Mouse (Mus musculus): ENCODE data around the gene Prkca. TPM values are rescaled to one million over a fixed set of nuclear protein-coding genes. Genes with fewer than 3 reads are reported as not detected.

Gene Prkca
- polyA plus RNA-seq, 1 experiment from 2014 or later = 7.4 TPM

- Histone ChIP-seq H3K36me3 (ENCODE audit: control insufficient read depth, insufficient read depth, low read length) (no peaks in the 10 kb centered on the region), H3K27ac (ENCODE audit: low read depth, low read length) (no peak overlapping the region), H3K9ac (ENCODE audit: low read depth, low read length) (no peak overlapping the region), H3K27me3 (replicated peaks; ENCODE audit: control insufficient read depth, insufficient read depth, low read length) (no peaks in the 10 kb centered on the region), H3K4me3 (ENCODE audit: low read length) (no peak overlapping the region), H3K4me2 (ENCODE audit: low read length) (no peak overlapping the region), H3K9me3 (ENCODE audit: control insufficient read depth, low read length) (no peaks in the 10 kb centered on the region), H3K4me1 (ENCODE audit: control insufficient read depth, insufficient read depth, low read depth, low read length) (peaks cover 15% of the 10 kb centered on the region)
- WGBS = 61% methylated on average over 4 of the region's 4 CpGs
- ATAC-seq = no peak
Measured at GRCm38 (mm10) chr11:108152591-108152990, 191.1 kb downstream of the Prkca start.

DNA sequence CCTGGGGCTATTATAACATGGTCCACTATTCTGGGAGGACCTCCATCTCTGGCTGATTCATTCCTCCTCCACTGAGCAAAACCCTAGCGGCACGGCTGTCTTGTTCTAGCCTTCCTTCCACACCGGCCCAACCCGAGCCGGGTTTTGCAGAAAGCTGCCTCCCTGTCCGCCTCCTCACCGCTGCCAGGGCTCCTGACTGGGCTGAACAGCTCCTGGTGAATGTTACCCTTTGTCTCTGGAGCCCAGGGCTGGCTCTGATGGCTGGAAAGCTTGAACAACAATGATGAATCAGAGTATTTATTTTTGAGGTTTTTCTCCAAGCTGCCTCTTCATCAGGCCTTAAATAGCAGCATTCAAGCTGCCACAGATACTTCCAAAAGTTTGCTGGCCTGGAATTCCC is 193.3 kb downstream of the Prkca start:
- Histone ChIP-seq H3K27ac (ENCODE audit: low read depth, low read length) (no peak overlapping the region; the same call in 1 of the 2 replicates), H3K9ac (ENCODE audit: low read depth, low read length) (no peak overlapping the region), H3K4me2 (ENCODE audit: low read length) (no peak overlapping the region), H3K9me3 (ENCODE audit: control insufficient read depth, low read length) (no peaks in the 10 kb centered on the region), H3K4me1 (ENCODE audit: control insufficient read depth, insufficient read depth, low read depth, low read length) (peaks cover 23% of the 10 kb centered on the region), H3K27me3 (replicated peaks; ENCODE audit: control insufficient read depth, insufficient read depth, low read length) (no peaks in the 10 kb centered on the region), H3K36me3 (ENCODE audit: control insufficient read depth, insufficient read depth, low read length) (no peaks in the 10 kb centered on the region), H3K4me3 (ENCODE audit: low read length) (no peak overlapping the region)
- peak; percentile 78 for ATAC-seq
- 35% methylated on average over 7 of the region's 7 CpGs for WGBS

GRCm38 (mm10) chr11:108149187-108149586 is 194.5 kb downstream of the Prkca start:
- WGBS = 58% methylated on average over 9 of the region's 9 CpGs
- ATAC-seq = no peak
- no peaks in the 10 kb centered on the region for H3K27me3 ChIP-seq (replicated peaks; ENCODE audit: control insufficient read depth, insufficient read depth, low read length)
- H3K4me1 ChIP-seq (ENCODE audit: control insufficient read depth, insufficient read depth, low read depth, low read length) = peaks cover 23% of the 10 kb centered on the region
- H3K9me3 ChIP-seq (ENCODE audit: control insufficient read depth, low read length) = no peaks in the 10 kb centered on the region
- H3K9ac ChIP-seq (ENCODE audit: low read depth, low read length) = no peak overlapping the region
- no peak overlapping the region for H3K4me3 ChIP-seq (ENCODE audit: low read length)
- H3K27ac ChIP-seq (ENCODE audit: low read depth, low read length) = peak overlapping the region; percentile 37; the same call in 1 of the 2 replicates
- H3K4me2 ChIP-seq (ENCODE audit: low read length) = no peak overlapping the region
- no peaks in the 10 kb centered on the region for H3K36me3 ChIP-seq (ENCODE audit: control insufficient read depth, insufficient read depth, low read length)

DNA sequence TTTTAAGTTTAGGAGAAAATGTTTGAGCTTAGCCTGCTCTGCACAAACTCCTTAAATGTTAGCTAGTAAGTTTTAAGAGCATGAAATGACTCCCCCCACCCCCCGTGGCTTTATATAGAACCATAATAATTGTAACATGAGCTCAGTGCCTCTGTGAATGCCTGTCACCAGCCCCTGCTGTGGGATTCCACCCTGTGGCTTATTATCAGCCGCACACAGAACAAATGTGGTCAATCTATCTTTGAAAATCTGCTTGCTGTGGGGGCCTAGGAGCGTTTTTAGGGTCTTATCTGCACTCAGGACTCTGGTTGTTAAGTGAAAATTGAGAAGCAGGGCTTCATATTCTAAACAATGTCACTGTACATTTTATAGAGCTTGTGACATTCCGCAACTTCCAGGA is 195.2 kb downstream of the Prkca start:
- Histone ChIP-seq H3K4me3 (ENCODE audit: low read length) (no peak overlapping the region), H3K4me2 (ENCODE audit: low read length) (no peak overlapping the region), H3K9me3 (ENCODE audit: control insufficient read depth, low read length) (no peaks in the 10 kb centered on the region), H3K27ac (ENCODE audit: low read depth, low read length) (peak overlapping the region; percentile 37; the same call in 1 of the 2 replicates), H3K27me3 (replicated peaks; ENCODE audit: control insufficient read depth, insufficient read depth, low read length) (no peaks in the 10 kb centered on the region), H3K4me1 (ENCODE audit: control insufficient read depth, insufficient read depth, low read depth, low read length) (peaks cover 23% of the 10 kb centered on the region), H3K9ac (ENCODE audit: low read depth, low read length) (no peak overlapping the region), H3K36me3 (ENCODE audit: control insufficient read depth, insufficient read depth, low read length) (no peaks in the 10 kb centered on the region)
- 28% methylated on average over 4 of the region's 4 CpGs for WGBS
- ATAC-seq = no peak

- Histone ChIP-seq H3K4me2 (ENCODE audit: low read length) (no peak overlapping the region), H3K27ac (ENCODE audit: low read depth, low read length) (peak overlapping the region; percentile 68), H3K4me1 (ENCODE audit: control insufficient read depth, insufficient read depth, low read depth, low read length) (peaks cover 21% of the 10 kb centered on the region), H3K36me3 (ENCODE audit: control insufficient read depth, insufficient read depth, low read length) (no peaks in the 10 kb centered on the region), H3K9ac (ENCODE audit: low read depth, low read length) (peak overlapping the region; percentile 14), H3K4me3 (ENCODE audit: low read length) (no peak overlapping the region), H3K27me3 (replicated peaks; ENCODE audit: control insufficient read depth, insufficient read depth, low read length) (no peaks in the 10 kb centered on the region), H3K9me3 (ENCODE audit: control insufficient read depth, low read length) (no peaks in the 10 kb centered on the region)
- ATAC-seq = no peak
- 49% methylated on average over 13 of the region's 13 CpGs for WGBS
Measured at GRCm38 (mm10) chr11:108145752-108146496, 197.8 kb downstream of the Prkca start.

- no peak for ATAC-seq
Measured at GRCm38 (mm10) chr11:108145128-108145527, 198.6 kb downstream of the Prkca start.

DNA sequence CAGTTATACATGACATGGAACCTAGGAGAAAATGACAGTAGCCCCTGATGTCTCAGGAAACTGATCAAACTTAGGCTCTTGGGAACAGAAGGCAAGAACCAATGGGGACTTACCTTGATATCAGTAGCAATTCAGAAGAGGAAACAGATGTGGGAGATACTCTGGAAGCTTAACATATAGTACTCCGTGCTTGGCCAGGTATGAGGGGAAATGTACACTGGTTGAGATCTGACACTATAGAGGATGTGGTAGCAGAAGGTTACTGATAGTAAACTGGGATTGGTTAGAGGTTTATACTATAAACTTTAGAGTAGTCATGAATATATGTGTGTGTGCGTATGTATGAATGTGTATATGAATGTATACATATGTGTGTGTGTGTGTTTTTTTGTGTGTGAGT is 200.0 kb downstream of the Prkca start:
- 95% methylated on average over 2 of the region's 2 CpGs for WGBS
- H3K9me3 ChIP-seq (ENCODE audit: control insufficient read depth, low read length) = no peaks in the 10 kb centered on the region
- no peak overlapping the region for H3K4me2 ChIP-seq (ENCODE audit: low read length)
- H3K36me3 ChIP-seq (ENCODE audit: control insufficient read depth, insufficient read depth, low read length) = no peaks in the 10 kb centered on the region
- no peak for ATAC-seq
- no peaks in the 10 kb centered on the region for H3K27me3 ChIP-seq (replicated peaks; ENCODE audit: control insufficient read depth, insufficient read depth, low read length)
- no peak overlapping the region for H3K9ac ChIP-seq (ENCODE audit: low read depth, low read length)
- peaks cover 14% of the 10 kb centered on the region for H3K4me1 ChIP-seq (ENCODE audit: control insufficient read depth, insufficient read depth, low read depth, low read length)
- no peak overlapping the region for H3K4me3 ChIP-seq (ENCODE audit: low read length)
- H3K27ac ChIP-seq (ENCODE audit: low read depth, low read length) = no peak overlapping the region

More at GRCm38 (mm10) chr11:108145128-108145527, 198.6 kb downstream of the Prkca start:
- 54% methylated on average over 8 of the region's 8 CpGs for WGBS
- no peaks in the 10 kb centered on the region for H3K27me3 ChIP-seq (replicated peaks; ENCODE audit: control insufficient read depth, insufficient read depth, low read length)
- no peak overlapping the region for H3K4me3 ChIP-seq (ENCODE audit: low read length)
- no peak overlapping the region for H3K27ac ChIP-seq (ENCODE audit: low read depth, low read length)
- H3K4me1 ChIP-seq (ENCODE audit: control insufficient read depth, insufficient read depth, low read depth, low read length) = peaks cover 17% of the 10 kb centered on the region
- no peak overlapping the region for H3K4me2 ChIP-seq (ENCODE audit: low read length)
- no peaks in the 10 kb centered on the region for H3K36me3 ChIP-seq (ENCODE audit: control insufficient read depth, insufficient read depth, low read length)
- no peak overlapping the region for H3K9ac ChIP-seq (ENCODE audit: low read depth, low read length)
- no peaks in the 10 kb centered on the region for H3K9me3 ChIP-seq (ENCODE audit: control insufficient read depth, low read length)

GRCm38 (mm10) chr11:108140028-108140427 is 203.7 kb downstream of the Prkca start:
- ATAC-seq = no peak
- Histone ChIP-seq H3K27me3 (replicated peaks; ENCODE audit: control insufficient read depth, insufficient read depth, low read length) (no peaks in the 10 kb centered on the region), H3K27ac (ENCODE audit: low read depth, low read length) (no peak overlapping the region), H3K4me1 (ENCODE audit: control insufficient read depth, insufficient read depth, low read depth, low read length) (peaks cover 15% of the 10 kb centered on the region), H3K4me2 (ENCODE audit: low read length) (no peak overlapping the region), H3K36me3 (ENCODE audit: control insufficient read depth, insufficient read depth, low read length) (no peaks in the 10 kb centered on the region), H3K4me3 (ENCODE audit: low read length) (no peak overlapping the region), H3K9ac (ENCODE audit: low read depth, low read length) (no peak overlapping the region), H3K9me3 (ENCODE audit: control insufficient read depth, low read length) (no peaks in the 10 kb centered on the region)
- WGBS = 74% methylated on average over 7 of the region's 7 CpGs

DNA sequence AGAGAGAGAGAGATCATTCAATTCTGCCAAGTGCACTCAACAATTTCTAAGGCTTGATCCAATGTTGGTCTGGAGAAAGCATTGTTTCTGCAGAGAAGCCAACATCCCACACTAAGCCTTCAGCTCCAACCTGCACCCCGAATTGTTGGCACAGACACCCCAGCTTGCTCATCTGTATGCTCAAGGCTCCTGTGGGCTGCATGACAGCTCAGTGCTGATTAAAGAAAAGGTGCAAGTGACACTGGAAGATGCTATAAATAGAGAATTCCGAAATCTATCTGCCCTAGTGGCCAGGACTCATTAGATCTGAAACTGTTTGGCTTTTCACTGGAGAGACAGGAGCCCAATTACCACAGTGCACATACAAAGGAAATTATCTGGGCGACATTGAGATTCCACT is 207.4 kb downstream of the Prkca start:
- Histone ChIP-seq H3K27ac (ENCODE audit: low read depth, low read length) (no peak overlapping the region), H3K4me3 (ENCODE audit: low read length) (no peak overlapping the region), H3K4me1 (ENCODE audit: control insufficient read depth, insufficient read depth, low read depth, low read length) (peaks cover 15% of the 10 kb centered on the region), H3K4me2 (ENCODE audit: low read length) (no peak overlapping the region), H3K27me3 (replicated peaks; ENCODE audit: control insufficient read depth, insufficient read depth, low read length) (no peaks in the 10 kb centered on the region), H3K36me3 (ENCODE audit: control insufficient read depth, insufficient read depth, low read length) (no peaks in the 10 kb centered on the region), H3K9me3 (ENCODE audit: control insufficient read depth, low read length) (no peaks in the 10 kb centered on the region), H3K9ac (ENCODE audit: low read depth, low read length) (no peak overlapping the region)
- 48% methylated on average over 3 of the region's 3 CpGs for WGBS
- ATAC-seq = peak; percentile 34; the same call in 1 of the 2 replicates
